Mouse (Mus musculus) heart, embryonic 14.5 days (tissue): ENCODE measurements at regions not wholly inside any gene's neighbourhood (a gene's known extent, or its start where the extent isn't known, plus 50 kb on each side); places are given as distances from the start of the nearest gene placed in this dataset.

Source experiments
- ATAC-seq: fragments of 200-750 bp; cut with Nextera tagmentation; 2 replicates; pipeline ENCODE4 v1.8.0; 2017; ENCODE audit warnings: low read depth, moderate TSS enrichment; ENCODE audit not compliant: insufficient number of reproducible peaks, insufficient read depth, low FRiP score
- H3K27ac ChIP-seq, 2 experiments: fragments of 200-500 bp in 1 of 2; fragments of 300-500 bp in 1 of 2; sonication (generic) in 1 of 2; replicated peaks in 1 of 2; 2 replicates each; pipeline ENCODE4 v1.5.1; 2012 to 2014; ENCODE audit warnings: low read depth in 2 of 2, low read length in 2 of 2, control low read depth in 1 of 2, mild to moderate bottlenecking in 1 of 2, mixed read lengths in 1 of 2; ENCODE audit not compliant: control insufficient read depth in 1 of 2, insufficient read depth in 1 of 2
- H3K27me3 ChIP-seq: fragments of 300-500 bp; sonication (generic); 2 replicates; pipeline ENCODE4 v1.6.1; 2014; ENCODE audit warnings: mild to moderate bottlenecking, low read length, control low read depth; ENCODE audit not compliant: control insufficient read depth, insufficient read depth
- H3K36me3 ChIP-seq: fragments of 300-500 bp; sonication (generic); 2 replicates; pipeline ENCODE4 v1.6.1; 2014; ENCODE audit warnings: mild to moderate bottlenecking, control low read depth, low read length, mixed read lengths; ENCODE audit not compliant: control insufficient read depth, insufficient read depth
- H3K4me1 ChIP-seq, 2 experiments: fragments of 200-500 bp in 1 of 2; fragments of 300-500 bp in 1 of 2; sonication (generic) in 1 of 2; 2 replicates each; pipeline ENCODE4 v1.6.1; 2012 to 2014; ENCODE audit warnings: low read length in 2 of 2, control low read depth in 1 of 2, mixed read lengths in 1 of 2; ENCODE audit not compliant: control insufficient read depth in 2 of 2, insufficient read depth in 2 of 2
- H3K4me2 ChIP-seq: fragments of 300-500 bp; sonication (generic); 2 replicates; pipeline ENCODE4 v1.6.1; 2014; ENCODE audit warnings: mild to moderate bottlenecking, low read length
- H3K4me3 ChIP-seq, 2 experiments: fragments of 200-500 bp in 1 of 2; fragments of 300-500 bp in 1 of 2; sonication (generic) in 1 of 2; 2 replicates each; pipeline ENCODE4 v1.5.1; 2012 to 2014; ENCODE audit warnings: low read length in 2 of 2, mild to moderate bottlenecking in 2 of 2, control low read depth in 1 of 2, low read depth in 1 of 2, moderate library complexity in 1 of 2; ENCODE audit not compliant: control insufficient read depth in 1 of 2, insufficient read depth in 1 of 2
- H3K9ac ChIP-seq: fragments of 300-500 bp; sonication (generic); 2 replicates; pipeline ENCODE4 v1.6.1; 2014; ENCODE audit warnings: mild to moderate bottlenecking, low read length
- H3K9me3 ChIP-seq: fragments of 300-500 bp; sonication (generic); 2 replicates; pipeline ENCODE4 v1.6.1; 2016; ENCODE audit warnings: low read length, control low read depth; ENCODE audit not compliant: control insufficient read depth
- WGBS: fragments of 180-500 bp; shearing (Covaris S2); extraction: QIAGEN DNeasy Blood & Tissue Kit; methylation state at CpG from one replicate; pipeline ENCODE4 v1.1.7; 2014; 5-methylcytosine and 5-hydroxymethylcytosine counted together

GRCm38 (mm10) chr3:66797351-66798010 is 183.7 kb upstream of the Rsrc1 start:
- H3K36me3 ChIP-seq: no peaks in the 10 kb centered on the region
- H3K9ac ChIP-seq: no peak overlapping the region
- 0 out of 4 replicates have a peak, but pooled peaks cover 0 to 4% of the 10 kb centered on the region in 2 experiments for H3K4me1 ChIP-seq
- ATAC-seq: no peak
- no peak overlapping the region for H3K27ac ChIP-seq
- 75% methylated on average over 12 of the region's 12 CpGs for WGBS
- H3K9me3 ChIP-seq: no peaks in the 10 kb centered on the region
- H3K4me3 ChIP-seq: no peak overlapping the region
- H3K27me3 ChIP-seq: no peaks in the 10 kb centered on the region
- H3K4me2 ChIP-seq: no peak overlapping the region

- H3K27ac ChIP-seq: no peak overlapping the region
- H3K36me3 ChIP-seq: no peaks in the 10 kb centered on the region
- no peak overlapping the region for H3K4me2 ChIP-seq
- no peaks in the 10 kb centered on the region for H3K27me3 ChIP-seq
- ATAC-seq: no peak
- H3K9me3 ChIP-seq: no peaks in the 10 kb centered on the region
- 83% methylated on average over 5 of the region's 5 CpGs for WGBS
- H3K9ac ChIP-seq: no peak overlapping the region
- no peak overlapping the region for H3K4me3 ChIP-seq
- H3K4me1 ChIP-seq: 0 out of 4 replicates have a peak, but pooled peaks cover 0 to 6% of the 10 kb centered on the region in 2 experiments
These were observed 182.9 kb upstream of the Rsrc1 start for GRCm38 (mm10) chr3:66798292-66798691.

GRCm38 (mm10) chr3:66802538-66802937 is 178.7 kb upstream of the Rsrc1 start:
- Histone ChIP-seq H3K4me3 (no peak overlapping the region), H3K9me3 (no peaks in the 10 kb centered on the region), H3K27ac (no peak overlapping the region), H3K27me3 (no peaks in the 10 kb centered on the region), H3K4me2 (no peak overlapping the region), H3K36me3 (no peaks in the 10 kb centered on the region), H3K9ac (no peak overlapping the region), H3K4me1 (0 out of 4 replicates have a peak, but pooled peaks cover 0 to 6% of the 10 kb centered on the region in 2 experiments)
- ATAC-seq: no peak
- 80% methylated on average over 5 of the region's 5 CpGs for WGBS

- Histone ChIP-seq H3K27me3 (no peaks in the 10 kb centered on the region), H3K9me3 (no peaks in the 10 kb centered on the region), H3K4me2 (no peak overlapping the region), H3K36me3 (no peaks in the 10 kb centered on the region), H3K4me1 (0 out of 4 replicates have a peak, but pooled peaks cover 0 to 6% of the 10 kb centered on the region in 2 experiments), H3K9ac (no peak overlapping the region), H3K27ac (no peak overlapping the region), H3K4me3 (no peak overlapping the region)
- 41% methylated on average over 1 of the region's 1 CpGs for WGBS
- ATAC-seq: no peak
These were observed 175.0 kb upstream of the Rsrc1 start for GRCm38 (mm10) chr3:66806176-66806575.

- no peak overlapping the region for H3K27ac ChIP-seq
- no peaks in the 10 kb centered on the region for H3K4me1 ChIP-seq
- no peaks in the 10 kb centered on the region for H3K36me3 ChIP-seq
- no peaks in the 10 kb centered on the region for H3K9me3 ChIP-seq
- no peak overlapping the region for H3K4me2 ChIP-seq
- ATAC-seq: no peak
- no peaks in the 10 kb centered on the region for H3K27me3 ChIP-seq
- no peak overlapping the region for H3K4me3 ChIP-seq
- no peak overlapping the region for H3K9ac ChIP-seq
- WGBS: 65% methylated on average over 5 of the region's 5 CpGs
These were observed 168.3 kb upstream of the Rsrc1 start for GRCm38 (mm10) chr3:66812686-66813445.

- 76% methylated on average over 3 of the region's 3 CpGs for WGBS
- Histone ChIP-seq H3K27me3 (no peaks in the 10 kb centered on the region), H3K4me1 (no peaks in the 10 kb centered on the region), H3K4me2 (no peak overlapping the region), H3K36me3 (no peaks in the 10 kb centered on the region), H3K9me3 (no peaks in the 10 kb centered on the region), H3K4me3 (no peak overlapping the region), H3K27ac (no peak overlapping the region), H3K9ac (no peak overlapping the region)
- no peak for ATAC-seq
These were observed 155.4 kb upstream of the Rsrc1 start for GRCm38 (mm10) chr3:66825761-66826160.
